Mouse (Mus musculus) liver, embryonic 15.5 days (tissue): ENCODE results near the gene Fxyd1. TPM values are rescaled to one million over a fixed set of nuclear protein-coding genes. Genes with fewer than 3 reads are reported as not detected.

ENCODE experiments used
- ATAC-seq: fragments of 200-750 bp; cut with Nextera tagmentation; 2 replicates; pipeline ENCODE4 v1.8.0; 2017; ENCODE audit warnings: moderate number of reproducible peaks, mild to moderate bottlenecking, moderate library complexity; ENCODE audit not compliant: insufficient read depth
- H3K27ac ChIP-seq: fragments of 300-500 bp; sonication (generic); replicated peaks from 2 replicates; pipeline ENCODE4 v1.5.1; 2015; ENCODE audit warnings: mild to moderate bottlenecking, inconsistent platforms
- H3K27me3 ChIP-seq: fragments of 300-500 bp; sonication (generic); 2 replicates; pipeline ENCODE4 v1.6.1; 2015; ENCODE audit warnings: mild to moderate bottlenecking, inconsistent platforms
- H3K36me3 ChIP-seq: fragments of 300-500 bp; sonication (generic); replicated peaks from 2 replicates; pipeline ENCODE4 v1.6.1; 2015; ENCODE audit warnings: moderate library complexity, mild to moderate bottlenecking, inconsistent platforms
- H3K4me1 ChIP-seq: fragments of 300-500 bp; sonication (generic); replicated peaks from 2 replicates; pipeline ENCODE4 v1.6.1; 2015; ENCODE audit warnings: inconsistent platforms
- H3K4me2 ChIP-seq: fragments of 300-500 bp; sonication (generic); 2 replicates; pipeline ENCODE4 v1.6.1; 2015; ENCODE audit warnings: moderate library complexity, mild to moderate bottlenecking, inconsistent platforms
- H3K4me3 ChIP-seq: fragments of 300-500 bp; sonication (generic); replicated peaks from 2 replicates; pipeline ENCODE4 v1.5.1; 2015; ENCODE audit warnings: mild to moderate bottlenecking, inconsistent platforms
- H3K9ac ChIP-seq: fragments of 300-500 bp; sonication (generic); 2 replicates; pipeline ENCODE4 v1.6.1; 2015; ENCODE audit warnings: moderate library complexity, mild to moderate bottlenecking, inconsistent platforms
- H3K9me3 ChIP-seq: fragments of 300-500 bp; sonication (generic); replicated peaks from 2 replicates; pipeline ENCODE4 v1.6.1; 2016; ENCODE audit warnings: inconsistent platforms
- WGBS: fragments of 180-500 bp; shearing (Covaris S2); methylation state at CpG from one replicate; pipeline ENCODE4 v1.1.7; 2015; ENCODE audit warnings: mixed read lengths; ENCODE audit not compliant: insufficient replicate concordance; 5-methylcytosine and 5-hydroxymethylcytosine counted together
- polyA plus RNA-seq: library from polyadenylated mRNA; unstranded; fragments of >200 nt; fragmentation: Nextera tagmentation; extraction: Ambion mirVana; gene quantifications from 2 replicates; pipeline ENCODE4 v1.2.1, GENCODE M21; 2015

Fxyd1 gene
- polyA plus RNA-seq, 1 experiment from 2014 or later = 88.6 TPM

- no peak overlapping the region for H3K4me3 ChIP-seq
- WGBS = 6% methylated on average over 22 of the region's 22 CpGs
- H3K36me3 ChIP-seq = no peaks in the 10 kb centered on the region
- no peak overlapping the region for H3K9ac ChIP-seq
- peaks cover 50% of the 10 kb centered on the region for H3K27me3 ChIP-seq
- H3K4me1 ChIP-seq = peaks cover 31% of the 10 kb centered on the region
- no peaks in the 10 kb centered on the region for H3K9me3 ChIP-seq
- no peak for ATAC-seq
- peak overlapping the region; percentile 23 for H3K4me2 ChIP-seq
- no peak overlapping the region for H3K27ac ChIP-seq
Measured at GRCm38 (mm10) chr7:31052251-31052635, 4.8 kb downstream of the Fxyd1 start.

GRCm38 (mm10) chr7:31051321-31052021 is 5.5 kb downstream of the Fxyd1 start, which contains the start of gene Fxyd7:
TSS of gene Fxyd7 (minus strand) at chr7:31051467.
- Histone ChIP-seq H3K9ac (no peak within 1 kb of the TSS), H3K36me3 (no peaks in the 10 kb centered on the region), H3K27ac (no peak within 1 kb of the TSS), H3K4me2 (peak within 1 kb of the TSS; percentile 23; the same call in 1 of the 2 replicates), H3K4me3 (no peak within 1 kb of the TSS), H3K4me1 (peaks cover 29% of the 10 kb centered on the region), H3K9me3 (no peaks in the 10 kb centered on the region), H3K27me3 (peaks cover 50% of the 10 kb centered on the region)
- ATAC-seq = no peak
- 3% methylated on average over 27 of the region's 28 CpGs for WGBS

- Histone ChIP-seq H3K27ac (no peak overlapping the region), H3K9me3 (no peaks in the 10 kb centered on the region), H3K4me1 (peaks cover 27% of the 10 kb centered on the region), H3K36me3 (no peaks in the 10 kb centered on the region), H3K27me3 (peaks cover 50% of the 10 kb centered on the region), H3K4me2 (no peak overlapping the region), H3K9ac (no peak overlapping the region), H3K4me3 (no peak overlapping the region)
- WGBS = 3% methylated on average over 9 of the region's 9 CpGs
- ATAC-seq = no peak
Measured at GRCm38 (mm10) chr7:31050921-31051320, 6.1 kb downstream of the Fxyd1 start.

- H3K9me3 ChIP-seq = no peaks in the 10 kb centered on the region
- H3K4me1 ChIP-seq = peaks cover 27% of the 10 kb centered on the region
- 7% methylated on average over 6 of the region's 6 CpGs for WGBS
- H3K4me3 ChIP-seq = no peak overlapping the region
- H3K9ac ChIP-seq = no peak overlapping the region
- ATAC-seq = no peak
- peaks cover 50% of the 10 kb centered on the region for H3K27me3 ChIP-seq
- no peak overlapping the region for H3K4me2 ChIP-seq
- no peak overlapping the region for H3K27ac ChIP-seq
- no peaks in the 10 kb centered on the region for H3K36me3 ChIP-seq
Measured at GRCm38 (mm10) chr7:31050487-31050886, 6.5 kb downstream of the Fxyd1 start.

- ATAC-seq = no peak
- Histone ChIP-seq H3K27me3 (peaks cover 50% of the 10 kb centered on the region), H3K4me3 (no peak overlapping the region), H3K4me2 (no peak overlapping the region), H3K27ac (no peak overlapping the region), H3K4me1 (peaks cover 27% of the 10 kb centered on the region), H3K9ac (no peak overlapping the region), H3K36me3 (no peaks in the 10 kb centered on the region), H3K9me3 (no peaks in the 10 kb centered on the region)
- WGBS = 4% methylated on average over 14 of the region's 15 CpGs
Measured at GRCm38 (mm10) chr7:31049846-31050281, 7.1 kb downstream of the Fxyd1 start.

GRCm38 (mm10) chr7:31049135-31049845 is 7.7 kb downstream of the Fxyd1 start:
- Histone ChIP-seq H3K4me2 (no peak overlapping the region), H3K27ac (no peak overlapping the region), H3K36me3 (no peaks in the 10 kb centered on the region), H3K4me1 (peaks cover 24% of the 10 kb centered on the region), H3K4me3 (no peak overlapping the region), H3K27me3 (peaks cover 54% of the 10 kb centered on the region), H3K9ac (no peak overlapping the region), H3K9me3 (no peaks in the 10 kb centered on the region)
- 17% methylated on average over 5 of the region's 5 CpGs for WGBS
- no peak for ATAC-seq

GRCm38 (mm10) chr7:31042431-31042910 is 14.5 kb downstream of the Fxyd1 start, which contains the start of gene Fxyd5:
TSS of gene Fxyd5 (minus strand) at chr7:31042481.
- H3K27me3 ChIP-seq = peaks cover 30% of the 10 kb centered on the region
- no peaks in the 10 kb centered on the region for H3K9me3 ChIP-seq
- H3K36me3 ChIP-seq = no peaks in the 10 kb centered on the region
- H3K4me3 ChIP-seq = peak within 1 kb of the TSS; percentile 43
- no peak for ATAC-seq
- H3K27ac ChIP-seq = no peak within 1 kb of the TSS; the same call in 1 of the 2 replicates
- H3K4me1 ChIP-seq = 0 out of 2 replicates have a peak, but pooled peaks cover 4% of the 10 kb centered on the region
- peak within 1 kb of the TSS; percentile 52 for H3K4me2 ChIP-seq
- 31% methylated on average over 10 of the region's 10 CpGs for WGBS
- no peak within 1 kb of the TSS for H3K9ac ChIP-seq

GRCm38 (mm10) chr7:31041662-31042315 is 15.2 kb downstream of the Fxyd1 start:
- no peaks in the 10 kb centered on the region for H3K9me3 ChIP-seq
- H3K9ac ChIP-seq = no peak overlapping the region
- peak overlapping the region; percentile 43 for H3K4me3 ChIP-seq
- peaks cover 30% of the 10 kb centered on the region for H3K27me3 ChIP-seq
- peak overlapping the region; percentile 52 for H3K4me2 ChIP-seq
- 2% methylated on average over 28 of the region's 28 CpGs for WGBS
- ATAC-seq = peak; percentile 37; the same call in 1 of the 2 replicates
- 0 out of 2 replicates have a peak, but pooled peaks cover 4% of the 10 kb centered on the region for H3K4me1 ChIP-seq
- H3K27ac ChIP-seq = no peak overlapping the region; the same call in 1 of the 2 replicates
- no peaks in the 10 kb centered on the region for H3K36me3 ChIP-seq

GRCm38 (mm10) chr7:31041023-31041407 is 16.0 kb downstream of the Fxyd1 start:
- Histone ChIP-seq H3K9me3 (no peaks in the 10 kb centered on the region), H3K4me3 (peak overlapping the region; percentile 43), H3K4me1 (0 out of 2 replicates have a peak, but pooled peaks cover 4% of the 10 kb centered on the region), H3K4me2 (peak overlapping the region; percentile 52), H3K27me3 (peaks cover 30% of the 10 kb centered on the region), H3K9ac (no peak overlapping the region), H3K27ac (no peak overlapping the region), H3K36me3 (no peaks in the 10 kb centered on the region)
- 14% methylated on average over 8 of the region's 8 CpGs for WGBS
- ATAC-seq = no peak

- no peaks in the 10 kb centered on the region for H3K36me3 ChIP-seq
- H3K27ac ChIP-seq = no peak overlapping the region
- WGBS = 31% methylated on average over 12 of the region's 12 CpGs
- peaks cover 30% of the 10 kb centered on the region for H3K27me3 ChIP-seq
- H3K9ac ChIP-seq = no peak overlapping the region
- ATAC-seq = no peak
- H3K4me1 ChIP-seq = 0 out of 2 replicates have a peak, but pooled peaks cover 4% of the 10 kb centered on the region
- H3K4me3 ChIP-seq = no peak overlapping the region
- H3K4me2 ChIP-seq = 0 out of 2 replicates have a peak overlapping the region, but pooled peaks have one; percentile 52
- no peaks in the 10 kb centered on the region for H3K9me3 ChIP-seq
Measured at GRCm38 (mm10) chr7:31040281-31041022, 16.5 kb downstream of the Fxyd1 start.
